Mouse (Mus musculus) kidney, postnatal 0 days (tissue): Measurements from ENCODE around the gene Hnrnpa0. TPM values are rescaled to one million over a fixed set of nuclear protein-coding genes. Genes with fewer than 3 reads are reported as not detected.
A peak's percentile ranks its signal among the peaks of the same experiment; 100 is the strongest.

Experiments used
- ATAC-seq: fragments of 200-750 bp; cut with Nextera tagmentation; replicated peaks from 2 replicates; pipeline ENCODE4 v1.8.0; 2017; ENCODE audit warnings: low read depth, moderate number of reproducible peaks, moderate TSS enrichment, moderate library complexity; ENCODE audit not compliant: low FRiP score
- DNase-seq: peaks from one replicate; pipeline ENCODE4 v3.0.0-alpha.2; 2016; ENCODE audit warnings: low spot score
- H3K27ac ChIP-seq: fragments of 300-500 bp; sonication (generic); 2 replicates; pipeline ENCODE4 v1.5.1; 2014; ENCODE audit warnings: mild to moderate bottlenecking
- H3K27me3 ChIP-seq: fragments of 300-500 bp; sonication (generic); 2 replicates; pipeline ENCODE4 v1.6.1; 2014; ENCODE audit warnings: low read length, mixed read lengths; ENCODE audit not compliant: insufficient read depth
- H3K36me3 ChIP-seq: fragments of 300-500 bp; sonication (generic); 2 replicates; pipeline ENCODE4 v1.6.1; 2014; ENCODE audit warnings: low read length, mixed read lengths; ENCODE audit not compliant: insufficient read depth
- H3K4me1 ChIP-seq: fragments of 300-500 bp; sonication (generic); replicated peaks from 2 replicates; pipeline ENCODE4 v1.6.1; 2014; ENCODE audit warnings: antibody characterized with exemption, low read length, mixed read lengths; ENCODE audit not compliant: insufficient read depth
- H3K4me2 ChIP-seq: fragments of 300-500 bp; sonication (generic); 2 replicates; pipeline ENCODE4 v1.6.1; 2014; ENCODE audit warnings: mild to moderate bottlenecking, low read length, moderate library complexity, mixed read lengths
- H3K4me3 ChIP-seq: fragments of 300-500 bp; sonication (generic); replicated peaks from 2 replicates; pipeline ENCODE4 v1.5.1; 2014; ENCODE audit warnings: low read depth, low read length
- H3K9ac ChIP-seq: fragments of 300-500 bp; sonication (generic); 2 replicates; pipeline ENCODE4 v1.6.1; 2014; ENCODE audit warnings: low read depth, low read length
- H3K9me3 ChIP-seq: fragments of 300-500 bp; sonication (generic); replicated peaks from 2 replicates; pipeline ENCODE4 v1.6.1; 2016; ENCODE audit warnings: low read length, inconsistent platforms, mixed read lengths
- CTCF ChIP-seq: IDR thresholded peaks from 2 replicates; pipeline ENCODE4 v1.5.1; 2016; ENCODE audit warnings: antibody characterized with exemption, low read depth, mild to moderate bottlenecking, moderate library complexity
- WGBS: fragments of 180-500 bp; shearing (Covaris S2); extraction: QIAGEN DNeasy Blood & Tissue Kit; methylation state at CpG from one replicate; pipeline ENCODE4 v1.1.7; 2014; 5-methylcytosine and 5-hydroxymethylcytosine counted together
- polyA plus RNA-seq: library from polyadenylated mRNA; unstranded; fragments of >200 nt; fragmentation: Nextera tagmentation; extraction: Ambion mirVana; gene quantifications from 2 replicates; pipeline ENCODE4 v1.2.1, GENCODE M21; 2015

Gene Hnrnpa0
- polyA plus RNA-seq, 1 experiment from 2014 or later: 54.7 TPM

DNA sequence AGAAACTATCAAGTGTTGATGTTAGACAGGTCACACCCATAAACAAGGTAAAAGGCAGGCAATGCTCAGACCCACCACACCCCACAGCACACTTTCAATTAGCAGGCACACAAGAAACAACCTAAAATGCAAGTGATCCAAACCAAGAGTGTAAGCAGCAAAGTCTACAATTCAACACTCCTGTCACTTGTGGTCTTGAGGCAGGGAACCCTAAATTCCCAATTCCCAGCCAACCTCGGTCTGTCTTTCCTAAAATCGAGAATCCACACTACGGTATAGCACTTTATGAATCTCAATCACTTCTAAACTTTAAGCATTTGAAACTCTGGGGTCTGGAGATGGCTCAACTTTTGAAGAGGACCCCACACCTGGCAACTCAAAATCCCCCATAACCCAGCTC is 4.1 kb downstream of the Hnrnpa0 start:
- TF ChIP-seq CTCF: no peak
- Histone ChIP-seq H3K9me3 (no peaks in the 10 kb centered on the region), H3K36me3 (no peaks in the 10 kb centered on the region), H3K9ac (no peak overlapping the region), H3K27ac (peak overlapping the region; percentile 68), H3K27me3 (no peaks in the 10 kb centered on the region), H3K4me3 (no peak overlapping the region), H3K4me2 (no peak overlapping the region), H3K4me1 (peaks cover 21% of the 10 kb centered on the region)
- DNase-seq (no peak), ATAC-seq (no peak)
- WGBS: 78% methylated on average over 3 of the region's 3 CpGs

DNA sequence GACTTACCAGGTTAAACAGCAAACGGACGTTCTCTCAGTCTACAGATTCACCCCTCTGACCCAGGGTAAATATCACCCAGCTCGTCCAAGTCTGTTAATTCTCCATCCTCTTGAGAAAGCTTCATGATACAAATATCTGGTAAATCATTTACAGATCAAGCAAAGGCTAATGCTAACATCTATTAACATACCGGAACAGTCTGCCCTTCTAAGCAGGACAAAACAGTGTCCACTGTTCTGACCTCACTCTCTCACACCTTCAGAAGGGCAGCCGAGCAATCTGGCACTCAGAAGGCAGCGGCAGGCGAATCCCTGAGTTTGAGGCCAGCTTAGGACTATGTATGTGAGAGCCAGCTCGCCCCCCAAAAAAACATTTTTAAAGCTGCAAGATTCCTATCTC is 5.0 kb downstream of the Hnrnpa0 start:
- Histone ChIP-seq H3K27ac (peak overlapping the region; percentile 68; the same call in 1 of the 2 replicates), H3K4me1 (peaks cover 21% of the 10 kb centered on the region), H3K27me3 (no peaks in the 10 kb centered on the region), H3K36me3 (no peaks in the 10 kb centered on the region), H3K4me2 (peak overlapping the region; percentile 25; the same call in 1 of the 2 replicates), H3K9ac (no peak overlapping the region), H3K9me3 (no peaks in the 10 kb centered on the region), H3K4me3 (no peak overlapping the region)
- no peak for TF ChIP-seq CTCF
- 42% methylated on average over 8 of the region's 8 CpGs for WGBS
- DNase-seq (peak; percentile 61), ATAC-seq (peak; percentile 64)

- Histone ChIP-seq H3K4me3 (no peak overlapping the region), H3K9ac (no peak overlapping the region), H3K4me1 (peaks cover 21% of the 10 kb centered on the region), H3K4me2 (peak overlapping the region; percentile 25; the same call in 1 of the 2 replicates), H3K27ac (peak overlapping the region; percentile 68), H3K36me3 (no peaks in the 10 kb centered on the region), H3K9me3 (no peaks in the 10 kb centered on the region), H3K27me3 (no peaks in the 10 kb centered on the region)
- ATAC-seq: no peak
- 44% methylated on average over 10 of the region's 10 CpGs for WGBS
- no peak for TF ChIP-seq CTCF
- peak; percentile 19 for DNase-seq
Observed at GRCm38 (mm10) chr13:58122786-58123297, 5.5 kb downstream of the Hnrnpa0 start.

- H3K27me3 ChIP-seq: no peaks in the 10 kb centered on the region
- H3K36me3 ChIP-seq: no peaks in the 10 kb centered on the region
- no peaks in the 10 kb centered on the region for H3K9me3 ChIP-seq
- no peak overlapping the region for H3K9ac ChIP-seq
- peak; percentile 75 for DNase-seq
- no peak for ATAC-seq
- TF ChIP-seq CTCF: peak; percentile 84
- peaks cover 14% of the 10 kb centered on the region; the same call in 1 of the 2 replicates for H3K4me1 ChIP-seq
- H3K27ac ChIP-seq: no peak overlapping the region
- H3K4me2 ChIP-seq: no peak overlapping the region
- 68% methylated on average over 8 of the region's 8 CpGs for WGBS
- no peak overlapping the region for H3K4me3 ChIP-seq
Observed at GRCm38 (mm10) chr13:58117318-58118017, 10.9 kb downstream of the Hnrnpa0 start.

DNA sequence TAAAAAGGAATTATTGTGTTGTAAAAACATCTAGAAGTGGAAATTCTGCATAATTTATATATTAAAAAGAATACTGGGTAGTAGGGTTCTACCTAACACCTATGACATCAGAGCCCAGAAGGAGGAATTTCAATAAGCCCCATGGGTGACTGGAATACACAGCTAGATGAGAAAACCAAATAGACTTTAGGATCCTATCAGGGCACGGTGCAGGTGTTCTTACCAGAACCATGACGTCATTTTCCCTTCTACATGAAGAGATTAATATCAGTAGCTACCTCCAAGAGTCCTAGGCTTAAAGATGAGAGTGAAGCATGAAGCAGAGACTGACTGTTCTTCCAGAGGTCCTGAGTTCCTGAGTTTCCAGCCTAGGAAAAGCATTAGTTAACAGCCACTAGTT is 11.6 kb downstream of the Hnrnpa0 start:
- no peak overlapping the region for H3K27ac ChIP-seq
- no peaks in the 10 kb centered on the region for H3K9me3 ChIP-seq
- TF ChIP-seq CTCF: no peak
- 70% methylated on average over 2 of the region's 2 CpGs for WGBS
- ATAC-seq (no peak), DNase-seq (no peak)
- H3K9ac ChIP-seq: no peak overlapping the region
- no peak overlapping the region for H3K4me2 ChIP-seq
- peaks cover 13% of the 10 kb centered on the region; the same call in 1 of the 2 replicates for H3K4me1 ChIP-seq
- H3K27me3 ChIP-seq: no peaks in the 10 kb centered on the region
- no peak overlapping the region for H3K4me3 ChIP-seq
- H3K36me3 ChIP-seq: no peaks in the 10 kb centered on the region

GRCm38 (mm10) chr13:58115227-58115626 is 13.1 kb downstream of the Hnrnpa0 start:
- Histone ChIP-seq H3K27me3 (no peaks in the 10 kb centered on the region), H3K4me3 (no peak overlapping the region), H3K36me3 (no peaks in the 10 kb centered on the region), H3K4me2 (no peak overlapping the region), H3K9ac (no peak overlapping the region), H3K4me1 (peaks cover 13% of the 10 kb centered on the region; the same call in 1 of the 2 replicates), H3K27ac (no peak overlapping the region), H3K9me3 (no peaks in the 10 kb centered on the region)
- no peak for TF ChIP-seq CTCF
- DNase-seq (peak; percentile 71), ATAC-seq (no peak)
- WGBS: 25% methylated on average over 13 of the region's 13 CpGs
